Mouse (Mus musculus) limb, embryonic 12.5 days (tissue): ENCODE data around the gene Gm13128. TPM values are rescaled to one million over a fixed set of nuclear protein-coding genes. Genes with fewer than 3 reads are reported as not detected.
"Not testable (repeated sequence)": the region's sequence is repeated elsewhere in the genome, so short reads cannot be mapped to it uniquely, and the experiment has no call there.

Source experiments
- ATAC-seq: fragments of 200-750 bp; cut with Nextera tagmentation; 2 replicates; pipeline ENCODE4 v1.8.0; 2017; ENCODE audit warnings: low read depth, moderate TSS enrichment; ENCODE audit not compliant: insufficient number of reproducible peaks, insufficient read depth, low FRiP score, low TSS enrichment
- H3K27ac ChIP-seq: fragments of 300-500 bp; sonication (generic); 2 replicates; pipeline ENCODE4 v1.5.1; 2016; ENCODE audit warnings: mild to moderate bottlenecking, moderate library complexity
- H3K27me3 ChIP-seq: fragments of 300-500 bp; sonication (generic); 2 replicates; pipeline ENCODE4 v1.6.1; 2016; ENCODE audit warnings: mild to moderate bottlenecking, moderate library complexity
- H3K36me3 ChIP-seq: fragments of 300-500 bp; sonication (generic); 2 replicates; pipeline ENCODE4 v1.6.1; 2016; ENCODE audit warnings: mild to moderate bottlenecking, moderate library complexity
- H3K4me1 ChIP-seq: fragments of 300-500 bp; sonication (generic); replicated peaks from 2 replicates; pipeline ENCODE4 v1.6.1; 2016
- H3K4me2 ChIP-seq: fragments of 300-500 bp; sonication (generic); 2 replicates; pipeline ENCODE4 v1.6.1; 2016; ENCODE audit warnings: mild to moderate bottlenecking, moderate library complexity
- H3K4me3 ChIP-seq: fragments of 300-500 bp; sonication (generic); replicated peaks from 2 replicates; pipeline ENCODE4 v1.5.1; 2016; ENCODE audit warnings: mild to moderate bottlenecking
- H3K9ac ChIP-seq: fragments of 300-500 bp; sonication (generic); replicated peaks from 2 replicates; pipeline ENCODE4 v1.6.1; 2016; ENCODE audit warnings: mild to moderate bottlenecking, moderate library complexity
- H3K9me3 ChIP-seq: fragments of 300-500 bp; sonication (generic); 2 replicates; pipeline ENCODE4 v1.6.1; 2016; ENCODE audit warnings: mild to moderate bottlenecking, moderate library complexity
- WGBS: fragments of 180-500 bp; shearing (Covaris S2); methylation state at CpG from one replicate; pipeline ENCODE4 v1.1.7; 2016; 5-methylcytosine and 5-hydroxymethylcytosine counted together
- polyA plus RNA-seq: library from polyadenylated mRNA; unstranded; fragments of >200 nt; fragmentation: Nextera tagmentation; extraction: Ambion mirVana; gene quantifications from 2 replicates; pipeline ENCODE4 v1.2.1, GENCODE M21; 2016

The Gm13128 gene
- not detected in 2 replicates for polyA plus RNA-seq

- H3K27me3 ChIP-seq, H3K9ac ChIP-seq, H3K27ac ChIP-seq, H3K4me2 ChIP-seq, H3K4me1 ChIP-seq, H3K4me3 ChIP-seq, H3K9me3 ChIP-seq, ATAC-seq, H3K36me3 ChIP-seq: not testable (repeated sequence)
- 58% methylated on average over 4 of the region's 4 CpGs for WGBS
Observed at GRCm38 (mm10) chr4:144329949-144330348, at the start of gene Gm13128. Gene Gm13128, plus strand, starts transcription at chr4:144330249.

GRCm38 (mm10) chr4:144280388-144280787 lies 49.7 kb upstream of the Gm13128 start, which contains the start of gene Pramel5:
Gene Pramel5, minus strand, starts transcription at chr4:144280488.
- not testable (repeated sequence) for ATAC-seq, H3K36me3 ChIP-seq, H3K27ac ChIP-seq, H3K9ac ChIP-seq, H3K4me3 ChIP-seq, H3K27me3 ChIP-seq, H3K4me2 ChIP-seq, H3K4me1 ChIP-seq, H3K9me3 ChIP-seq
- WGBS, result 73% methylated on average over 1 of the region's 1 CpGs

- not testable (repeated sequence) for H3K27me3 ChIP-seq, H3K9me3 ChIP-seq, H3K9ac ChIP-seq, H3K36me3 ChIP-seq, H3K4me1 ChIP-seq, ATAC-seq, H3K4me2 ChIP-seq, H3K27ac ChIP-seq, H3K4me3 ChIP-seq
- WGBS, result 64% methylated on average over 1 of the region's 1 CpGs
Observed at GRCm38 (mm10) chr4:144299414-144299813, 30.6 kb upstream of the Gm13128 start.

- H3K9me3 ChIP-seq, H3K27me3 ChIP-seq, H3K27ac ChIP-seq, H3K9ac ChIP-seq, ATAC-seq, H3K4me3 ChIP-seq, H3K4me2 ChIP-seq, H3K4me1 ChIP-seq, H3K36me3 ChIP-seq: not testable (repeated sequence)
- 77% methylated on average over 2 of the region's 2 CpGs for WGBS
Observed at GRCm38 (mm10) chr4:144312666-144313460, 17.2 kb upstream of the Gm13128 start.

- not testable (repeated sequence) for H3K27me3 ChIP-seq, H3K36me3 ChIP-seq, H3K4me2 ChIP-seq, H3K9ac ChIP-seq, H3K9me3 ChIP-seq, H3K4me3 ChIP-seq, H3K27ac ChIP-seq, ATAC-seq, H3K4me1 ChIP-seq
- 78% methylated on average over 3 of the region's 3 CpGs for WGBS
Observed at GRCm38 (mm10) chr4:144335856-144336255, 5.8 kb downstream of the Gm13128 start.

- not testable (repeated sequence) for H3K4me3 ChIP-seq, H3K9ac ChIP-seq, H3K36me3 ChIP-seq, H3K27ac ChIP-seq, H3K27me3 ChIP-seq, H3K4me2 ChIP-seq, H3K4me1 ChIP-seq, ATAC-seq
- 88% methylated on average over 3 of the region's 3 CpGs for WGBS
- peaks cover 11% of the 10 kb centered on the region; the same call in 1 of the 2 replicates for H3K9me3 ChIP-seq
Observed at GRCm38 (mm10) chr4:144357642-144358041, 27.6 kb downstream of the Gm13128 start, which contains the start of gene Gm13119. Gene Gm13119, plus strand, starts transcription at chr4:144357942.

GRCm38 (mm10) chr4:144377911-144378310 lies 47.9 kb downstream of the Gm13128 start, which contains the start of gene Pramef20:
Gene Pramef20, minus strand, starts transcription at chr4:144377933.
- Histone ChIP-seq H3K4me1 (no peaks in the 10 kb centered on the region), H3K4me3 (no peak within 1 kb of the TSS), H3K9me3 (0 out of 2 replicates have a peak, but pooled peaks cover 6% of the 10 kb centered on the region), H3K9ac (no peak within 1 kb of the TSS), H3K4me2 (no peak within 1 kb of the TSS), H3K27me3 (no peaks in the 10 kb centered on the region), H3K27ac (no peak within 1 kb of the TSS), H3K36me3 (no peaks in the 10 kb centered on the region)
- WGBS, result 60% methylated on average over 2 of the region's 2 CpGs
- no peak for ATAC-seq

Other genes starting within 250 kb of the Gm13128 start
- gene Gm13102, start 223.8 kb upstream of the Gm13128 start, polyA plus RNA-seq, result not detected in 2 replicates
- gene Oog3, start 167.6 kb upstream of the Gm13128 start, polyA plus RNA-seq, result not detected in 2 replicates
- not detected in 2 replicates for gene Oog2, start 139.5 kb upstream of the Gm13128 start, polyA plus RNA-seq
- gene C87977, start 116.9 kb upstream of the Gm13128 start, polyA plus RNA-seq, result not detected in 2 replicates
- gene Pramel5, start 49.8 kb upstream of the Gm13128 start, polyA plus RNA-seq, result not detected in 2 replicates
- not detected in 2 replicates for gene Gm13119, start 27.7 kb downstream of the Gm13128 start, polyA plus RNA-seq
- gene Pramef20, start 47.7 kb downstream of the Gm13128 start, polyA plus RNA-seq, result not detected in 2 replicates
- gene Pramef12, start 78.2 kb downstream of the Gm13128 start, polyA plus RNA-seq, result 0.14 and 0.26 TPM in 2 replicates
- not detected in 2 replicates for gene 1700012P22Rik, start 108.5 kb downstream of the Gm13128 start, polyA plus RNA-seq
- not detected in 2 replicates for gene Gm9944, start 123.1 kb downstream of the Gm13128 start, polyA plus RNA-seq
- gene Aadacl3, start 133.5 kb downstream of the Gm13128 start, polyA plus RNA-seq, result not detected in 2 replicates
- gene 9430007A20Rik, start 189.6 kb downstream of the Gm13128 start, polyA plus RNA-seq, result not detected in 2 replicates
- gene Gm13124, start 234.9 kb downstream of the Gm13128 start, polyA plus RNA-seq, result not detected in 2 replicates